Mouse (Mus musculus) midbrain, embryonic 11.5 days (tissue): ENCODE data around the gene Col8a2. TPM values are rescaled to one million over a fixed set of nuclear protein-coding genes. Genes with fewer than 3 reads are reported as not detected.

Experiments used
- ATAC-seq: fragments of 200-750 bp; cut with Nextera tagmentation; 2 replicates; pipeline ENCODE4 v1.8.0; 2017; ENCODE audit warnings: moderate TSS enrichment, moderate library complexity; ENCODE audit not compliant: low FRiP score
- DNase-seq: peaks from one replicate; pipeline ENCODE4 v3.0.0; 2015; ENCODE audit warnings: low spot score; ENCODE audit errors: missing footprints
- H3K27ac ChIP-seq: fragments of 300-500 bp; sonication (generic); 2 replicates; pipeline ENCODE4 v1.5.1; 2014; ENCODE audit warnings: low read depth, low read length
- H3K27me3 ChIP-seq: fragments of 300-500 bp; sonication (generic); 2 replicates; pipeline ENCODE4 v1.6.1; 2014; ENCODE audit warnings: mild to moderate bottlenecking, low read length, moderate library complexity, mixed read lengths; ENCODE audit not compliant: control insufficient read depth, insufficient read depth
- H3K36me3 ChIP-seq: fragments of 300-500 bp; sonication (generic); 2 replicates; pipeline ENCODE4 v1.6.1; 2014; ENCODE audit warnings: mild to moderate bottlenecking, low read length, moderate library complexity, mixed read lengths; ENCODE audit not compliant: control insufficient read depth, insufficient read depth
- H3K4me1 ChIP-seq: fragments of 300-500 bp; sonication (generic); 2 replicates; pipeline ENCODE4 v1.6.1; 2014; ENCODE audit warnings: low read length; ENCODE audit not compliant: control insufficient read depth, insufficient read depth
- H3K4me2 ChIP-seq: fragments of 300-500 bp; sonication (generic); 2 replicates; pipeline ENCODE4 v1.6.1; 2014; ENCODE audit warnings: mild to moderate bottlenecking, moderate library complexity
- H3K4me3 ChIP-seq: fragments of 300-500 bp; sonication (generic); 2 replicates; pipeline ENCODE4 v1.5.1; 2014; ENCODE audit warnings: low read depth, low read length
- H3K9ac ChIP-seq: fragments of 300-500 bp; sonication (generic); 2 replicates; pipeline ENCODE4 v1.6.1; 2014; ENCODE audit warnings: low read length
- H3K9me3 ChIP-seq: fragments of 300-500 bp; sonication (generic); 2 replicates; pipeline ENCODE4 v1.6.1; 2016; ENCODE audit warnings: low read length; ENCODE audit not compliant: control insufficient read depth
- WGBS: fragments of 180-500 bp; shearing (Covaris S2); extraction: QIAGEN DNeasy Blood & Tissue Kit; methylation state at CpG from one replicate; pipeline ENCODE4 v1.1.7; 2014; 5-methylcytosine and 5-hydroxymethylcytosine counted together
- polyA plus RNA-seq: library from polyadenylated mRNA; unstranded; fragments of >200 nt; fragmentation: Nextera tagmentation; extraction: Ambion mirVana; gene quantifications from 2 replicates; pipeline ENCODE4 v1.2.1, GENCODE M21; 2014

The Col8a2 gene
- polyA plus RNA-seq, 1 experiment from 2014 or later: 9.1 TPM

GRCm38 (mm10) chr4:126259063-126259462 is 27.5 kb upstream of the Col8a2 start:
- H3K4me1 ChIP-seq: peaks cover 51% of the 10 kb centered on the region
- peak overlapping the region; percentile 37 for H3K4me2 ChIP-seq
- ATAC-seq: no peak
- H3K4me3 ChIP-seq: no peak overlapping the region
- peak overlapping the region; percentile 49 for H3K9ac ChIP-seq
- no peaks in the 10 kb centered on the region for H3K27me3 ChIP-seq
- H3K27ac ChIP-seq: peak overlapping the region; percentile 84; the same call in 1 of the 2 replicates
- H3K36me3 ChIP-seq: no peaks in the 10 kb centered on the region
- peak; percentile 81 for DNase-seq
- H3K9me3 ChIP-seq: no peaks in the 10 kb centered on the region
- 25% methylated on average over 3 of the region's 3 CpGs for WGBS

- no peaks in the 10 kb centered on the region for H3K9me3 ChIP-seq
- peak overlapping the region; percentile 84 for H3K27ac ChIP-seq
- peaks cover 45% of the 10 kb centered on the region for H3K4me1 ChIP-seq
- WGBS: 1% methylated on average over 15 of the region's 15 CpGs
- H3K36me3 ChIP-seq: no peaks in the 10 kb centered on the region
- ATAC-seq (no peak), DNase-seq (peak; percentile 95)
- H3K27me3 ChIP-seq: no peaks in the 10 kb centered on the region
- peak overlapping the region; percentile 15 for H3K4me3 ChIP-seq
- H3K4me2 ChIP-seq: peak overlapping the region; percentile 37
- H3K9ac ChIP-seq: peak overlapping the region; percentile 49
Observed at GRCm38 (mm10) chr4:126259523-126260160, 27.0 kb upstream of the Col8a2 start.

GRCm38 (mm10) chr4:126260520-126261201 is 25.9 kb upstream of the Col8a2 start:
- peak overlapping the region; percentile 7 for H3K4me2 ChIP-seq
- 6% methylated on average over 10 of the region's 10 CpGs for WGBS

GRCm38 (mm10) chr4:126261266-126261665 is 25.3 kb upstream of the Col8a2 start:
- Histone ChIP-seq H3K9ac (peak overlapping the region; percentile 17; the same call in 1 of the 2 replicates), H3K27ac (no peak overlapping the region; the same call in 1 of the 2 replicates), H3K4me1 (peaks cover 43% of the 10 kb centered on the region), H3K9me3 (no peaks in the 10 kb centered on the region), H3K36me3 (no peaks in the 10 kb centered on the region), H3K27me3 (no peaks in the 10 kb centered on the region), H3K4me2 (no peak overlapping the region; the same call in 1 of the 2 replicates), H3K4me3 (no peak overlapping the region)
- peak; percentile 81 for DNase-seq
- 72% methylated on average over 6 of the region's 6 CpGs for WGBS
- ATAC-seq: no peak

More at GRCm38 (mm10) chr4:126260520-126261201, 25.9 kb upstream of the Col8a2 start:
- Histone ChIP-seq H3K4me1 (peaks cover 43% of the 10 kb centered on the region), H3K27ac (peak overlapping the region; percentile 84), H3K36me3 (no peaks in the 10 kb centered on the region), H3K9ac (peak overlapping the region; percentile 17; the same call in 1 of the 2 replicates), H3K9me3 (no peaks in the 10 kb centered on the region), H3K4me3 (no peak overlapping the region), H3K27me3 (no peaks in the 10 kb centered on the region)
- ATAC-seq (no peak), DNase-seq (peak; percentile 89)

GRCm38 (mm10) chr4:126261675-126262074 is 24.9 kb upstream of the Col8a2 start:
- no peak overlapping the region for H3K4me3 ChIP-seq
- no peaks in the 10 kb centered on the region for H3K9me3 ChIP-seq
- H3K27ac ChIP-seq: no peak overlapping the region
- H3K36me3 ChIP-seq: no peaks in the 10 kb centered on the region
- peaks cover 43% of the 10 kb centered on the region for H3K4me1 ChIP-seq
- no peak for DNase-seq
- ATAC-seq: no peak
- H3K9ac ChIP-seq: no peak overlapping the region
- no peak overlapping the region for H3K4me2 ChIP-seq
- WGBS: 56% methylated on average over 7 of the region's 7 CpGs
- no peaks in the 10 kb centered on the region for H3K27me3 ChIP-seq

- under 1% methylated on average over 46 of the region's 46 CpGs for WGBS
- DNase-seq (peak; percentile 100), ATAC-seq (peak; percentile 94)
- Histone ChIP-seq H3K4me1 (peaks cover 37% of the 10 kb centered on the region), H3K27ac (peak within 1 kb of the TSS; percentile 27), H3K4me3 (peak within 1 kb of the TSS; percentile 76), H3K9me3 (no peaks in the 10 kb centered on the region), H3K9ac (peak within 1 kb of the TSS; percentile 82), H3K4me2 (peak within 1 kb of the TSS; percentile 83), H3K36me3 (no peaks in the 10 kb centered on the region), H3K27me3 (no peaks in the 10 kb centered on the region)
Observed at GRCm38 (mm10) chr4:126262119-126262807, 24.3 kb upstream of the Col8a2 start, which contains the start of gene Trappc3. Gene Trappc3, plus strand, starts transcription at chr4:126262325.

GRCm38 (mm10) chr4:126269292-126269691 is 17.3 kb upstream of the Col8a2 start:
- Histone ChIP-seq H3K9me3 (no peaks in the 10 kb centered on the region), H3K36me3 (0 out of 2 replicates have a peak, but pooled peaks cover 4% of the 10 kb centered on the region), H3K9ac (no peak overlapping the region), H3K4me2 (no peak overlapping the region), H3K27ac (no peak overlapping the region), H3K4me1 (no peaks in the 10 kb centered on the region), H3K27me3 (no peaks in the 10 kb centered on the region), H3K4me3 (no peak overlapping the region)
- DNase-seq: peak; percentile 49
- no peak for ATAC-seq
- 85% methylated on average over 3 of the region's 3 CpGs for WGBS

GRCm38 (mm10) chr4:126273753-126274152 is 12.8 kb upstream of the Col8a2 start:
- H3K4me1 ChIP-seq: peaks cover 5% of the 10 kb centered on the region
- no peak overlapping the region for H3K9ac ChIP-seq
- 0 out of 2 replicates have a peak, but pooled peaks cover 4% of the 10 kb centered on the region for H3K36me3 ChIP-seq
- no peak overlapping the region for H3K4me3 ChIP-seq
- ATAC-seq (no peak), DNase-seq (peak; percentile 35)
- H3K27me3 ChIP-seq: no peaks in the 10 kb centered on the region
- 73% methylated on average over 13 of the region's 13 CpGs for WGBS
- H3K4me2 ChIP-seq: no peak overlapping the region
- no peak overlapping the region for H3K27ac ChIP-seq
- H3K9me3 ChIP-seq: no peaks in the 10 kb centered on the region
